Mouse (Mus musculus): ENCODE data around the gene Gnaq. TPM values are rescaled to one million over a fixed set of nuclear protein-coding genes. Genes with fewer than 3 reads are reported as not detected.

Gnaq gene
- polyA plus RNA-seq, 1 experiment, result 8.1 TPM

GRCm38 (mm10) chr19:16285051-16286028 lies 152.7 kb downstream of the Gnaq start:
- Histone ChIP-seq H3K4me1 (replicated peaks; ENCODE audit: control insufficient read depth, insufficient read depth, low read length) (no peaks in the 10 kb centered on the region), H3K27me3 (ENCODE audit: control insufficient read depth, insufficient read depth, low read length) (no peaks in the 10 kb centered on the region), H3K4me3 (ENCODE audit: control insufficient read depth, insufficient read depth, low read length) (no peak overlapping the region), H3K36me3 (ENCODE audit: control insufficient read depth, insufficient read depth, low read length) (no peaks in the 10 kb centered on the region), H3K27ac (ENCODE audit: control insufficient read depth, insufficient read depth, low read length) (no peak overlapping the region)
- WGBS, result 84% methylated on average over 11 of the region's 11 CpGs
- DNase-seq, result no peak
- TF ChIP-seq POLR2A (IDR thresholded peaks at IDR 0.05; ENCODE audit: control insufficient read depth, extremely low read depth, insufficient read depth, low read length, poor library complexity) (no peak), CTCF (IDR thresholded peaks at IDR 0.05; ENCODE audit: borderline replicate concordance, control insufficient read depth, extremely low read depth, insufficient read depth, low read length, poor library complexity) (no peak)

GRCm38 (mm10) chr19:16286451-16287175 lies 154.0 kb downstream of the Gnaq start:
- Histone ChIP-seq H3K4me3 (ENCODE audit: control insufficient read depth, insufficient read depth, low read length) (no peak overlapping the region), H3K36me3 (ENCODE audit: control insufficient read depth, insufficient read depth, low read length) (no peaks in the 10 kb centered on the region), H3K27me3 (ENCODE audit: control insufficient read depth, insufficient read depth, low read length) (no peaks in the 10 kb centered on the region), H3K4me1 (replicated peaks; ENCODE audit: control insufficient read depth, insufficient read depth, low read length) (no peaks in the 10 kb centered on the region), H3K27ac (ENCODE audit: control insufficient read depth, insufficient read depth, low read length) (no peak overlapping the region)
- TF ChIP-seq CTCF (IDR thresholded peaks at IDR 0.05; ENCODE audit: borderline replicate concordance, control insufficient read depth, extremely low read depth, insufficient read depth, low read length, poor library complexity) (no peak), POLR2A (IDR thresholded peaks at IDR 0.05; ENCODE audit: control insufficient read depth, extremely low read depth, insufficient read depth, low read length, poor library complexity) (no peak)
- DNase-seq, result no peak
- WGBS, result 75% methylated on average over 10 of the region's 10 CpGs

GRCm38 (mm10) chr19:16287307-16287706 lies 154.7 kb downstream of the Gnaq start:
- Histone ChIP-seq H3K27me3 (ENCODE audit: control insufficient read depth, insufficient read depth, low read length) (no peaks in the 10 kb centered on the region), H3K4me3 (ENCODE audit: control insufficient read depth, insufficient read depth, low read length) (no peak overlapping the region), H3K4me1 (replicated peaks; ENCODE audit: control insufficient read depth, insufficient read depth, low read length) (no peaks in the 10 kb centered on the region; the same call in 1 of the 2 replicates), H3K27ac (ENCODE audit: control insufficient read depth, insufficient read depth, low read length) (no peak overlapping the region; the same call in 1 of the 2 replicates), H3K36me3 (ENCODE audit: control insufficient read depth, insufficient read depth, low read length) (no peaks in the 10 kb centered on the region)
- WGBS, result 82% methylated on average over 4 of the region's 4 CpGs
- TF ChIP-seq POLR2A (IDR thresholded peaks at IDR 0.05; ENCODE audit: control insufficient read depth, extremely low read depth, insufficient read depth, low read length, poor library complexity) (no peak), CTCF (IDR thresholded peaks at IDR 0.05; ENCODE audit: borderline replicate concordance, control insufficient read depth, extremely low read depth, insufficient read depth, low read length, poor library complexity) (no peak)
- no peak for DNase-seq

- DNase-seq, result no peak
- H3K27me3 ChIP-seq (ENCODE audit: control insufficient read depth, insufficient read depth, low read length), result no peaks in the 10 kb centered on the region
- H3K4me1 ChIP-seq (replicated peaks; ENCODE audit: control insufficient read depth, insufficient read depth, low read length), result no peaks in the 10 kb centered on the region; the same call in 1 of the 2 replicates
- TF ChIP-seq CTCF (IDR thresholded peaks at IDR 0.05; ENCODE audit: borderline replicate concordance, control insufficient read depth, extremely low read depth, insufficient read depth, low read length, poor library complexity), result no peak
- TF ChIP-seq POLR2A (IDR thresholded peaks at IDR 0.05; ENCODE audit: control insufficient read depth, extremely low read depth, insufficient read depth, low read length, poor library complexity), result no peak
- H3K27ac ChIP-seq (ENCODE audit: control insufficient read depth, insufficient read depth, low read length), result no peak overlapping the region
- H3K36me3 ChIP-seq (ENCODE audit: control insufficient read depth, insufficient read depth, low read length), result no peaks in the 10 kb centered on the region
- H3K4me3 ChIP-seq (ENCODE audit: control insufficient read depth, insufficient read depth, low read length), result no peak overlapping the region
- 99% methylated on average over 7 of the region's 7 CpGs for WGBS
Observed at GRCm38 (mm10) chr19:16287971-16288370, 155.3 kb downstream of the Gnaq start.

- TF ChIP-seq CTCF (IDR thresholded peaks at IDR 0.05; ENCODE audit: borderline replicate concordance, control insufficient read depth, extremely low read depth, insufficient read depth, low read length, poor library complexity) (no peak), POLR2A (IDR thresholded peaks at IDR 0.05; ENCODE audit: control insufficient read depth, extremely low read depth, insufficient read depth, low read length, poor library complexity) (no peak)
- 94% methylated on average over 3 of the region's 3 CpGs for WGBS
- Histone ChIP-seq H3K36me3 (ENCODE audit: control insufficient read depth, insufficient read depth, low read length) (no peaks in the 10 kb centered on the region), H3K27me3 (ENCODE audit: control insufficient read depth, insufficient read depth, low read length) (no peaks in the 10 kb centered on the region), H3K27ac (ENCODE audit: control insufficient read depth, insufficient read depth, low read length) (no peak overlapping the region), H3K4me1 (replicated peaks; ENCODE audit: control insufficient read depth, insufficient read depth, low read length) (no peaks in the 10 kb centered on the region; the same call in 1 of the 2 replicates), H3K4me3 (ENCODE audit: control insufficient read depth, insufficient read depth, low read length) (no peak overlapping the region)
- DNase-seq, result no peak
Observed at GRCm38 (mm10) chr19:16291088-16291487, 158.5 kb downstream of the Gnaq start.

GRCm38 (mm10) chr19:16292056-16292608 lies 159.5 kb downstream of the Gnaq start:
- no peak overlapping the region for H3K4me3 ChIP-seq (ENCODE audit: control insufficient read depth, insufficient read depth, low read length)
- 88% methylated on average over 2 of the region's 2 CpGs for WGBS
- H3K27ac ChIP-seq (ENCODE audit: control insufficient read depth, insufficient read depth, low read length), result no peak overlapping the region
- TF ChIP-seq POLR2A (IDR thresholded peaks at IDR 0.05; ENCODE audit: control insufficient read depth, extremely low read depth, insufficient read depth, low read length, poor library complexity) (no peak), CTCF (IDR thresholded peaks at IDR 0.05; ENCODE audit: borderline replicate concordance, control insufficient read depth, extremely low read depth, insufficient read depth, low read length, poor library complexity) (no peak)
- no peak for DNase-seq
- H3K36me3 ChIP-seq (ENCODE audit: control insufficient read depth, insufficient read depth, low read length), result no peaks in the 10 kb centered on the region
- no peaks in the 10 kb centered on the region for H3K27me3 ChIP-seq (ENCODE audit: control insufficient read depth, insufficient read depth, low read length)
- H3K4me1 ChIP-seq (replicated peaks; ENCODE audit: control insufficient read depth, insufficient read depth, low read length), result no peaks in the 10 kb centered on the region; the same call in 1 of the 2 replicates

Data from thymus, adult 2 months (tissue).